In genomic region chr5:125081318-125082101, GRCm38 (mm10) we compare ENCODE assay signal across 8 mouse cellular contexts.
A peak's percentile ranks its signal among the peaks of the same experiment; 100 is the strongest.
DNase-seq lines count a peak whose midpoint lies in the region; ATAC-seq and TF ChIP-seq lines count a peak whose summit lies in the region.

No protein-coding gene starts in this region.

- no peak overlapping the region for H3K4me3 ChIP-seq in cortical plate, adult 2 months (ENCODE audit: insufficient read depth, low read length)
- H3K4me3 ChIP-seq in intestine, embryonic 15.5 days (replicated peaks), result no peak overlapping the region
- H3K4me3 ChIP-seq in midbrain, embryonic 16.5 days (ENCODE audit: low read depth, low read length), result no peak overlapping the region

- H3K9me3 ChIP-seq in intestine, embryonic 15.5 days, result no peaks in the 10 kb centered on the region
- no peaks in the 10 kb centered on the region for H3K9me3 ChIP-seq in midbrain, embryonic 16.5 days (replicated peaks; ENCODE audit: control insufficient read depth, low read length, poor library complexity, severe bottlenecking)

- intact Hi-C loops in gastrocnemius, postnatal 36 days (cut with DNase I), result no loop called here
- intact Hi-C loops in left cerebral cortex, postnatal 14 days (cut with DNase I), result no loop called here

- H3K27me3 ChIP-seq in intestine, embryonic 15.5 days (replicated peaks), result no peaks in the 10 kb centered on the region
- no peaks in the 10 kb centered on the region for H3K27me3 ChIP-seq in midbrain, embryonic 16.5 days (ENCODE audit: control insufficient read depth, insufficient read depth, low read depth, low read length)

- ATAC-seq in intestine, embryonic 15.5 days, result peak; percentile 83
- ATAC-seq in midbrain, embryonic 16.5 days, result peak; percentile 74

- peak overlapping the region; percentile 11; the same call in 1 of the 2 replicates for H3K9ac ChIP-seq in intestine, embryonic 15.5 days
- H3K9ac ChIP-seq in midbrain, embryonic 16.5 days (ENCODE audit: low read depth, low read length), result no peak overlapping the region

- TF ChIP-seq POLR2A in cortical plate, adult 2 months (IDR thresholded peaks at IDR 0.05; ENCODE audit: extremely low read depth, insufficient read depth, low read length), result no peak

- H3K4me2 ChIP-seq in intestine, embryonic 15.5 days (replicated peaks), result 0 out of 2 replicates have a peak overlapping the region, but pooled peaks have one; percentile 19
- H3K4me2 ChIP-seq in midbrain, embryonic 16.5 days (ENCODE audit: low read length), result no peak overlapping the region

- peak; percentile 97 for DNase-seq in adrenal gland, postnatal 25 days
- DNase-seq in gastrocnemius, postnatal 36 days, result peak; percentile 86 to 89
- peak; percentile 49 to 61 for DNase-seq in left cerebral cortex, postnatal 14 days (ENCODE audit: low spot score in 2 of 2)
- DNase-seq in urinary bladder, postnatal 14 days (ENCODE audit: low spot score), result peak; percentile 86
- DNase-seq in embryo, embryonic 10.5 days (ENCODE audit: low spot score), result no peak

- no peak for TF ChIP-seq CTCF in cortical plate, adult 2 months (IDR thresholded peaks at IDR 0.05; ENCODE audit: extremely low read depth, insufficient read depth, low read length)

- peaks cover 56% of the 10 kb centered on the region for H3K36me3 ChIP-seq in intestine, embryonic 15.5 days
- peaks cover 33% of the 10 kb centered on the region for H3K36me3 ChIP-seq in midbrain, embryonic 16.5 days (ENCODE audit: control insufficient read depth, insufficient read depth, low read length)

- WGBS in intestine, embryonic 15.5 days, result 44% methylated on average over 21 of the region's 21 CpGs
- WGBS in midbrain, embryonic 16.5 days, result 54% methylated on average over 21 of the region's 21 CpGs

- no peaks in the 10 kb centered on the region for H3K4me1 ChIP-seq in cortical plate, adult 2 months (ENCODE audit: control insufficient read depth, insufficient read depth, low read length)
- H3K4me1 ChIP-seq in intestine, embryonic 15.5 days (replicated peaks), result peaks cover 25% of the 10 kb centered on the region
- H3K4me1 ChIP-seq in midbrain, embryonic 16.5 days (ENCODE audit: control insufficient read depth, insufficient read depth, low read length), result peaks cover 2% of the 10 kb centered on the region; the same call in 1 of the 2 replicates

- H3K27ac ChIP-seq in cortical plate, adult 2 months (ENCODE audit: insufficient read depth, low read length), result peak overlapping the region; percentile 32; the same call in 1 of the 2 replicates
- H3K27ac ChIP-seq in intestine, embryonic 15.5 days, result peak overlapping the region; percentile 88
- H3K27ac ChIP-seq in midbrain, embryonic 16.5 days (ENCODE audit: low read length), result peak overlapping the region; percentile 74

Comparison
In these comparisons a context has a peak if more than half of its experiments do, and no peak if none do; other contexts are left out.
1. H3K27ac ChIP-seq: peak in every context shown above with its lines; median percentile 88 in intestine, embryonic 15.5 days; 74 in midbrain, embryonic 16.5 days; 32 in cortical plate, adult 2 months.